Mouse (Mus musculus) adrenal gland, postnatal 4 days (tissue): ENCODE measurements at regions not wholly inside any gene's neighbourhood (a gene's known extent, or its start where the extent isn't known, plus 50 kb on each side); places are given as distances from the start of the nearest gene placed in this dataset.

Source experiments
- DNase-seq, 2 experiments: peaks; one replicate each; pipeline ENCODE4 v3.0.0; 2021 to 2022; ENCODE audit warnings: low spot score in 2 of 2, mixed read lengths in 2 of 2

DNA sequence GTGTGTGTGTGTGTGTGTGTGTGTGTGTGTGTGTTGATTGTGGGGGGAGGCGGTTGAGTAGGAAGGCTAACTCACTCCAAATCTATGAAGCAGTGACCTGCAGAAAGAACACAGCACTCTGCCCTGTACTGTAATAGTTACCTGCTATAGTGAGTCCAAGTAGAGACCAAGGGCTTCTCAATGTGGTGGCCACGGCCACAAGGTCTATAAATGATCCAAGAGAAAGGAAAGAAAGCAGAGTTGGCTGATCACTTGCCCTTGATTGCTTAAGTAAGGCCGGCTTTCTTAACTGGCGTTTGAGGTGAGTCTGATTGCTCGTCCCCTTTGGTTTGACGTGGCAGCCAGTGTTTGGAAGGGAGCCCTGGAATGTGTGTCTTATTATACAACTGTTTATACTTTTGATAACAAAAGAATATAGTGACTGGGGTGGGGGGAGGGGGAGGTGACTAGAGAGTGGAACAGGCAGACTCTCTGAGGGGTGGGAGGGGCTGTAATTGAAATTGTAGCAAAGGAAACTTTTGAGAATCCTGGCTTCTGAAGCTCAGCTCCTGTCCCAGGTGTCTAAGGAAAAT lies 473.3 kb upstream of the Kif2a start:
- no peak for DNase-seq

- DNase-seq, result no peak
Measured at GRCm38 (mm10) chr13:107493765-107494164, 471.8 kb upstream of the Kif2a start.

DNA sequence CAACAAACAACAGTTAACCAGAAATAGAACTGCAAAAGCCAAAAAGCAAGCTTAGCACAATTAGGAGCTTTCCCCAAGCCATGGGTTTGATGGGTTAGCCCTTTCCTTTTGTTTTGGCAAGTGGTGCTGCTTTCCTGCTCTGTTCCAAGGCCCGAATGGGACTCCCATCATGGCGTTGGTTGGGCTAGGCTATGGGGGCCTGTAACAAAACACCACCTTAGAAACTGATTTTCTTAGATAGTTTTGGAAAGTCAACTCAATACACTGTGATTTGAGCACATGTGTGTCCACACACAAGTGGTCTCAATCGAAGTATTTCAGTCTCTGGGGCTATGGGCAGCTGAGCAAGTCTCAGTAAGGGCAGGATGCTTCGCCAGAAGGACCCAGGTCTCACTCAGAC lies 470.5 kb upstream of the Kif2a start:
- no peak for DNase-seq

- DNase-seq, result no peak
Measured at GRCm38 (mm10) chr13:107491423-107491822, 469.5 kb upstream of the Kif2a start.

GRCm38 (mm10) chr13:107485400-107486017 lies 463.6 kb upstream of the Kif2a start:
- DNase-seq, result no peak

DNA sequence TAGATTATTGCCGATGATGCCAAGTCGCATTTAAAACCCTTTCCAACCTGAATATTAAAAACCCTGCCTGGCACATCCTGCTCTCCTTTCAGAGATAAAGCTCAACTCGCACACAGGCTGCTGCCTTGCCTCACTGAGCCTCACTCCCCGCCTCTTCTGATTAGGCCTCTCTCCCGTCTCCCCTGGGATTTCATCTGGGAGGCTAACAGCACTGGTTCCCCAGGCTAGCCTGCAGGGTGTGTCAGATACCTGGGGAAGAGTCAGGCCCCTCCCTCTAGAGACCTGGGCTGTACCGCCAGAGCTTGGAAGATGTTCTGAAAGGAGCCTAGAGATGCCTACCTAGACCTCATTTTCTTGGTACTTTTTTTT lies 462.7 kb upstream of the Kif2a start:
- DNase-seq, result no peak

GRCm38 (mm10) chr13:107483967-107484629 lies 462.2 kb upstream of the Kif2a start:
- DNase-seq, result no peak

DNA sequence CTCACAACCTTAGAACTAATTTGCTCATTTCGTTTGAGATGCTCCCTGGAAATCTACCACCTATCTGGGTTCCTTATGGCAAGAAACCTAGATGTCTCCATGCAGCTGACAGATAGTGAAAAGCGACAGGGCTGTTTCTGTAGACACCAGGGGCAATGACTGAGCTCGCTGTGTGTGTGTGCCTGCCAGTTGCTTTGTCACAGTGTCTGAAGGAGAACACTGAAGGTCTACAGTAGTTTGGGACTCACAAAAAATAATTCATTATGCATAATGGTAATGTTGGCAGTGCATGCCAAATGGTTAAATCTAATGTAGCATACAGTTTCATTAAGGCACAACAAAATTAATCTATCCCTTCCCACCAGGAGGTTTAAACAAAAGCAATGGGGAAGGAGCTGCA lies 453.2 kb upstream of the Kif2a start:
- no peak for DNase-seq

DNA sequence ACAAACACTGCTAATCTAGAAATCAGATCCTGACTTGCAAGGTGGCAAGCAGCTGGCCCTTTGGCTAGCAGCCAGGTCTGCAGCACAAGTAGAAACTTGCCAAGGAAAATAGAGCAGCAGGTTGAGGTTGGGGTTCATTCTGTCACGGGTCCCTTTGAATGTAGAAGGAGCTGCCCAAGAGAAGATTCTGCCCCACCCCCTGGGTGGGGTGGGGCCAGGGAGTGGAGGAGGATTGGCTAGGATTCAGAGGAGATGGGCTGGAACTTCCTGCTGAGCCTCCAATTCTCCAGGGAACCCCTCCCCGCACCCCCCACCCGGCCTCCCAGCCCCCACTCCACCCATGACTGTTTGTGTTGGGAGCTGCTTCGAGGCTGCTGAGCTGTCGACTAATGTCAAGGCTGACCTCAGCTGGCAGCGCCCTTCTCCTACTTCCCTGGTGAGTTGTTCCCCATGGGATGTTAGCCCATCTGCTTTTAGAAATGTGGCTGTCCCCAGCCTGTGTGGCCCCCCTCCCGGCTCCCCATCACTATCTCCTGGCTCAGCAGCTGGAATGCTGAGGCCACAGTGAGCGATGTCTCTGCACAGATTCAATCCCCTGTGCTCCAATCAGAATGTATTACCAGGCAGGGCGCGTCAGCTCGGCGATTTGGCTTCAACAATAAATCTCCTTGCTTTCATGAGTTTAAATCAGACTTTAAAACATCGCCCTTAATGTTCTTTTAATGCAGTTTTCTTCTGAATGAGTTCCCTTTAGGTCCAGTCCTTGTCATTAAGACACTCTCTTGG lies 447.8 kb upstream of the Kif2a start:
- DNase-seq, result peak in 1 of 2 experiments; percentile 36

DNA sequence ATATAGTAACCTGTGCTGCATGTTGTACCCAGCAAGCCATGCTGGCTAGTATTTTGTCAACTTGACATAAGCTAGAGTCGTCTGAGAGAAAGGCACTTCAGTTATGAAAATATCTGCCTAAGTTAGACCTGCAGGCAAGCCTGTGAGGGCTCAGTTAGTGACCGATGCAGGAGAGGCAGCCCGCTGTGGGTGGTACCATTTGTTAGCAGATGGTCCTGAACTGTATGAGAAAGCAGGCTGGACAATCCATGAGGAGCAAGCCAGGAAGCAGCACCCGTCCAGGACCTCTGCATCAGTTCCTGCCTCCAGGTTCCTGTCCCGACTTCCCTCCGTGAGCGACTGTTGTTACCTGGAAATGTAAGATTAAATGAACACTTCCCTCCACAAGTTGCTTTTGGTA lies 440.9 kb upstream of the Kif2a start:
- DNase-seq, result no peak

DNA sequence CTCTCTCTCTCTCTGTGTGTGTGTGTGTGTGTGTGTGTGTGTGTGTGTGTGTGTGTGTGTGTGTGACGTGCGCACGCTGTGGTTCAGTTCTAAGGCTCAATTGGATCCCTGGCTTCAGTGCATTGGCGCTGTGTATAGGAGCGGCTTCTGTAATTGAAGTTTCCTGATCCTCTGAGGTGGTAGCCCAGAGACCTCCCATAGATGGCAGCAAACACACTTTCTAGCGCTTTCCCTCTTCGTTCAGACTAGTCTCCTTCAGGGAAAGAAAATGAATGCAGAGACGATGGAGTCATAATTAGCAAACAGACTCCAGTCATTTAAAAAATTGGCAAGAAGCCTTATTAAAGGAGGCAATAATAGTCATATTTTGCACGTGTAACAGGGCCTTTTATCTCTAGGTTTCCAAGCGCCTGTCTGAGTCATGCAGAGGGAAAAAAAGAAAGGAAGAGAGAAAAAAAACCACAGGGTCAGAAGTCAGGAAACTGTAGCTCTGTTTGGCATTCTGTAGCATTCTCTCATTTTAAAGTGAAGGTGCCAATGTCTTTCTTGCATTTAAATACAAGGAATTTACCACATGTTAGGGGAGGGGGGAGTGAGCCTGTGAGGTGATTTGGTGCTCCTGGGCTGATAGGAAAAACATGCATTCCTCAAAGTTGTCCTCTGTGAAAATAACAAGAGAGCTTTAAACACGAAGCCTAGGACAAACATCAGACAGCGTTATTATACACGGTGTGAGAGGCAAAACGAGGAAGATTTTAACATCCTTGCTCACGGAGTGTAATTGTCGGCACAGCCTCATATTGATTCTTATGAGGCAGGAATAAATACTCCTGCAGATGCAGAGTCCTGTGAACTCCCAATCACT lies 439.4 kb upstream of the Kif2a start:
- DNase-seq, result no peak

DNA sequence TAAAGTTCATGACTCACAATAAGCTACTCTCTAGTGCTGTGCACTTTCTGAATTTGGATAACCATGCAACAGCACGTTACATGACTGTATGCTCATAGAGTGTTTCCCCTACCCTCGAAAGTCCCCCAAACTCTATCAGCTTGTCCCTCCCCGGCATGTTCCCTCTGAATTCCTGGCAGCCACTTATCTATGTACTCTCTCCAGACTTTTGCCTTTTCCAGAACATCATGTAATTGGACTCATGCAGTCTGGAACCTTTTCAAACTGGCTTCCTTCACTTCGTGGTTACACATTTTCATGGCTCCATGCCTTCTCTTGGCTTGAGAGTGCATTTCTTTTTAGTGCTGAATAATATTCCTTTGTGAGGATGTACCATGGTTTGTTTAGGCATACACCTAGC lies 436.8 kb upstream of the Kif2a start:
- no peak for DNase-seq

DNA sequence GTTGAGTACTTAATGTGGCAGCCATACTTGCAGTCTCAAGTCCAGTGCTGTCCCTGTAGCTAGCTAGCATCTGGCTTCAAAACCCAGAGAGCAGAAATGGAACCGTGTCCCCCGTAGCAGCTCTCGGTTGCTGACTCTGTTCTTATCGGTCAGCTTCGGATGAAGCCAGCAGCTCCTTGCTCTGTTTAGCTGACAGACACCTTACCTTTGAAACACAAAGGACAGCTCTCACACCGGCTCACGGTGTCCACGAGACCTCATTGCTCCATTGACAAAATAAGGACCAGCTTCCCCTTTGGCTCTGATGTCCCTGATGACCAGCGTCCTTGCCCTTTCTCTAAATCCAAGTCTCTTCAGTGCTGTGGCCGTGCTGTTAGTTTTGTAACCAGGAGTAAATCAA lies 435.3 kb upstream of the Kif2a start:
- no peak for DNase-seq

DNA sequence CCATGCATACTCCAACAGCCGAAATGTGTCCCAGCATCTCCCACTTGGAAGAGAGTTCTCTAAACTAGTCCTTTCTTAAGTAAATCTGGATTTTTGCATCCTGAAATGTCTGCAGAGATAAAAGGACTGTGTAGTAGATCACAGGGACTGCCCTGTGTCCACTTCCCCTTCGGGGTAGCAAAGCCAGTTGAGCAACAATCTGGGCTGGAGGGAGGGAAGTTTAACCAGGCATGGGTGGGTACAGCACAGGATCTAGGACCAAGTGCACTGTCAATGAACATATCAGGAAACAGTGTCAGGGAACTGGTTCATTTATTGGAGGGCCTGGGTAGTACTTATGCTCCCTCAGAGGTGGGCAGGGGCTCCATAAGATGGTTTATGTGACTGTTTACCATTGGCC lies 434.5 kb upstream of the Kif2a start:
- DNase-seq, result no peak

GRCm38 (mm10) chr13:107449598-107450179 lies 427.8 kb upstream of the Kif2a start:
- DNase-seq, result no peak

GRCm38 (mm10) chr13:107447813-107448212 lies 425.9 kb upstream of the Kif2a start:
- DNase-seq, result no peak

GRCm38 (mm10) chr13:107419363-107420155 lies 397.6 kb upstream of the Kif2a start:
- no peak for DNase-seq

- no peak for DNase-seq
Measured at GRCm38 (mm10) chr13:107410267-107410666, 388.3 kb upstream of the Kif2a start.

DNA sequence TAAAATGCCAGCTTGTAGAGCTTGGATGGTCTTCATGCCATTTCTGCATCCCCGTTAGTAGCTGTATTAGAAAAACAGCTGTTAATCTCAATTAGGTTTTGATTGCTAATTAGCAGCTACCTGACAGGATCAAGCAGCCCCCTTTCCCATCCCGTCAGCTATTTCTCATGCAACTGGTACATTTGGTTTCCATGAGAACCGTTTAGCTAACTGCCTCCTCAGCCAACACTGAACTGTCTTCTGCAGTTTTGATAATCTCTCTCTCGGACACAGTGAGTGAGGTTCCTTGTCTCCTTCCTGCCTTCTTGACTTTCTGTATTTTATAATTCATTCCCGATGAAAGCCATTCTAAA lies 385.7 kb upstream of the Kif2a start:
- DNase-seq, result no peak
